Mouse (Mus musculus): ENCODE measurements at regions not wholly inside any gene's neighbourhood (a gene's known extent, or its start where the extent isn't known, plus 50 kb on each side); places are given as distances from the start of the nearest gene placed in this dataset.

DNA sequence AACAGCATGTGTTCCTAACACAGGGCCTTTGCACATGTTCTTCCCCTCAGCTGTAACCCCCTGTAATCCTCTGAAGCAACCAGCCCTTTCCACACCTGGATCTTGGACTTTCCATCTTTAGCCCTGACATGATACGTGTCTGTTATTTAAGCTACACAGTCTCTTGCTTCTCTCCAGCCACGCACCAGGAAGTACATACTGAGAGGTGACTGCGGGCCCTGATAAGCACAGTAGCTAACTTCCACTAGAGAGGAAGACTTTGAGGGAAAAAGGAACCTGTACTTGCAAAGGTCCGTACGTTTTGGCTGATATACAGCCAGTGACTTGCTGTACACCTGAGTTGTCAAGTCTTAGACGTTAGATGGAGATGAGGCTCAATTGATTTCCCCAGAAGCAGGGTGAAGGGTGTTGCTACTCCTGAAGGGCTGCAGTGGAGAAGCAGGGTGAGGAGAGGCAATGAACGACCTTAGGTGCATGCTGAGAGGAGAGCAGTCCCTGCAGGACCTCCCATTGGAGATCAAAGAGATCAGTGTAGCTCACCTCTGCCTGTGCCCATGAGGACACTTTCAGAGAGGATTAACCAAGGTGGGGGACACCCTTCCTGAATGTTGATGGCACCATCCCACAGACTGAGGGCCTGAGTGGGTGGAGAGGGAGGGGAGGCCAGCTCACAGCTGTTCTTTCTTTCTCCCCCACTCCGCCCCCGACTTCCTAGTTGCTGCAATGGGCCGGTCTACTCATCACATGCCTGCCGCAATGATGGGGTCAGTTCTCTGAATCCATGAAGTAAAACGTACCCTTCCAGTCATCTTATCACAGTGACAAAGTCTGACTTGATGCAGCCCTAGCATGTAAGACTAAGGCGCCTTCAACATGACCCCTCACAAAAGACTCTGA, 88.1 kb downstream of the Tomm20 start:
- Histone ChIP-seq H3K9me3 (ENCODE audit: control insufficient read depth, low read length) (no peaks in the 10 kb centered on the region), H3K9ac (ENCODE audit: low read length) (no peak overlapping the region), H3K27ac (ENCODE audit: low read depth, low read length) (no peak overlapping the region), H3K4me2 (ENCODE audit: low read depth) (no peak overlapping the region), H3K36me3 (ENCODE audit: control insufficient read depth, insufficient read depth, low read length) (no peaks in the 10 kb centered on the region), H3K4me3 (ENCODE audit: low read depth, low read length) (no peak overlapping the region), H3K27me3 (ENCODE audit: control insufficient read depth, insufficient read depth, low read length) (no peaks in the 10 kb centered on the region), H3K4me1 (ENCODE audit: control insufficient read depth, insufficient read depth, low read length) (no peaks in the 10 kb centered on the region)
- ATAC-seq (ENCODE audit: insufficient read depth, low FRiP score, low TSS enrichment) (no peak), DNase-seq (ENCODE audit: low spot score) (no peak)
- 79% methylated on average over 13 of the region's 13 CpGs for WGBS

DNA sequence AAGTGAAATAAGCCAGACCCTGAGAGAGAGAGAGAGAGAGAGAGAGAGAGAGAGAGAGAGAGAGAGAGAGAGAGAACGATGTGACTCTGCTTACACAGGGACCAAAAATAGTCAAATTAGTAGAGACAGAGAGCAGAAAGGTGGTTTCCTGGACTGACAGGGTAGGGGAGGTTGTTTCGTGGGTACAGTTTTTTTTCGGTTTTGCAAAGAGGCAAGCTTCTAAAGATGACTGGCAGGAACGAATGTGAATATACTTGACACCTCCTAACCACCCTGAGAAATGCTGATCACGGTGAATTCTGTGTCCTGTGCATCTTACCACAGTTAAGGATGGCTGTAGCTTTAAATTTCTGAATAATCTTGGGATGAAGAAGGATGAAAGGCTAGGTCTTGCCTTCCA, 89.7 kb downstream of the Tomm20 start:
- no peak overlapping the region for H3K4me3 ChIP-seq (ENCODE audit: low read depth, low read length)
- no peaks in the 10 kb centered on the region for H3K36me3 ChIP-seq (ENCODE audit: control insufficient read depth, insufficient read depth, low read length)
- no peak overlapping the region for H3K4me2 ChIP-seq (ENCODE audit: low read depth)
- no peak for DNase-seq (ENCODE audit: low spot score)
- no peak overlapping the region for H3K9ac ChIP-seq (ENCODE audit: low read length)
- H3K27ac ChIP-seq (ENCODE audit: low read depth, low read length), result no peak overlapping the region
- no peaks in the 10 kb centered on the region for H3K4me1 ChIP-seq (ENCODE audit: control insufficient read depth, insufficient read depth, low read length)
- H3K27me3 ChIP-seq (ENCODE audit: control insufficient read depth, insufficient read depth, low read length), result no peaks in the 10 kb centered on the region
- 93% methylated on average over 5 of the region's 5 CpGs for WGBS
- ATAC-seq (ENCODE audit: insufficient read depth, low FRiP score, low TSS enrichment), result no peak
- no peaks in the 10 kb centered on the region for H3K9me3 ChIP-seq (ENCODE audit: control insufficient read depth, low read length)

DNA sequence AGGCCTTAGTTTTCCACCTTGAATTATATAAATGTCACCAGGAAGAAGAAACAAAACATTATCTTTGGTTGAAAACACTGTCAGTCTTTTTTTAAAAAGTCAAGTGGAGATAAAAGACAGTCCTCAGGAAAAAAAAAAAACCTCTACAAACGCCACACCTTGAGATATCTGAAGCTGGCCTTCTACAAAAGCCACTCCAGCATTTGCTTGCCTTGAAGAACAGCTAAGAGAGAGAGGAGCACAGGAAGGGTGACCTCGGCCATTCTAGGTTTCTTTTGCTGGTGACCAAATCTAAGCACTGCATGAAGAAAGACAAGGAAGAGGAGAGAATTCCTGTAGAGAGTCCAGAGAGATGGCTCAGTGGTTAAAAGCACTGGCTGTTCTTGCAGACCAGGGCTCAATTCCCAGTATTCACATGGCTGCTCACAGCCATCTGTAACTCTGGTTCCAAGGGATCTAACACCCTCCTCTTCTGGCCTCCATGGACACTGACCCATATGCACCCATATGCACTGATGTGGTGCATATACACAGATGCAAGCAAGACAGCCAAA, 90.5 kb downstream of the Tomm20 start:
- DNase-seq (ENCODE audit: low spot score), result no peak
- 78% methylated on average over 2 of the region's 2 CpGs for WGBS

DNA sequence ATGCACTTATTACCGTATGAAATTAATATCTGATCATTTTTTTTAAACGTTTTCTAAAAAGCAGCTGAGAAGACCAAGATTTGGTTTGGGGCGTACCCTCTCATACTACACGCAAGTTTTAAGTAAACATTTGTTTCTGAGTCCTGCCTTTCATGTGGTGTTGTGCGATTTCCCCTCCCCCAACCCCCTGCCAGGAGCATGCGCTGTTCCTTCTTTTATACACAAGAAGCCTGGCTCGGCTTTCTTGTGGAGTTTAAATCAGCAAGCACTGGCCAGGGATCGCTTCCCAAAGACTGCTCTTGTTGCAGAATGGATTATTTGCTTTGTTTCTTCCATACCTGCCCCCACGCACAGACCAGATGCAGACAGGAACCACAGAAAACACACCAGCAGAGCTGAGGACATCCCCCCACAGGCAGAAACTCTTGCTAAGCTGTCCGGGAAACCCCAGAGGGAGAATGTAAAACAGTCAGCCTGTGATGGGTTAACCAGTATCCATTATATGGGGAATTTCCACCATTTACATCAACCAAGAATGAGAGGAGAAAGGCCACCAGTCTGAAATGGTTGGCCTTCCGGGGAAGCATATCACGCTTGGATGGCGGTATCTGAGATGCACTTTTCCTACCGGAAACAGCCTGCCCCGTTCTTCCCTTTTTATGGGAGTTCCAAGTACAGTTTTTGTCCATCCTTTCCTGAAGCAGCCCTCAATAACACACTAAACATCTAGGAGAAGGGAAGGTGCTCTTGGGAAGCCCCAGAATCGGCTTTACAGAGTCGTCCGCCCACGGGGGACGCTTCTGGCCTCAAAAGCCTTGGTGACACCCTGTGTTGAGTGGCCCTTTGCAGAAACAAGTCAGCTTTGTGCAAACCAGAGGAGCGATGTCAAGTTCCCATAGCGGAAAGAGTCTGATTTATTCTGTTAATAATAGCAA, 91.3 kb downstream of the Tomm20 start:
- DNase-seq (ENCODE audit: low spot score) (no peak), ATAC-seq (ENCODE audit: insufficient read depth, low FRiP score, low TSS enrichment) (no peak)
- WGBS, result 73% methylated on average over 22 of the region's 22 CpGs

More for the DNA sequence above, 90.5 kb downstream of the Tomm20 start:
- H3K4me1 ChIP-seq (ENCODE audit: control insufficient read depth, insufficient read depth, low read length), result no peaks in the 10 kb centered on the region
- no peaks in the 10 kb centered on the region for H3K36me3 ChIP-seq (ENCODE audit: control insufficient read depth, insufficient read depth, low read length)
- no peaks in the 10 kb centered on the region for H3K9me3 ChIP-seq (ENCODE audit: control insufficient read depth, low read length)
- no peak for ATAC-seq (ENCODE audit: insufficient read depth, low FRiP score, low TSS enrichment)
- no peak overlapping the region for H3K9ac ChIP-seq (ENCODE audit: low read length)
- H3K27me3 ChIP-seq (ENCODE audit: control insufficient read depth, insufficient read depth, low read length), result no peaks in the 10 kb centered on the region
- H3K4me2 ChIP-seq (ENCODE audit: low read depth), result no peak overlapping the region
- H3K27ac ChIP-seq (ENCODE audit: low read depth, low read length), result no peak overlapping the region
- no peak overlapping the region for H3K4me3 ChIP-seq (ENCODE audit: low read depth, low read length)

DNA sequence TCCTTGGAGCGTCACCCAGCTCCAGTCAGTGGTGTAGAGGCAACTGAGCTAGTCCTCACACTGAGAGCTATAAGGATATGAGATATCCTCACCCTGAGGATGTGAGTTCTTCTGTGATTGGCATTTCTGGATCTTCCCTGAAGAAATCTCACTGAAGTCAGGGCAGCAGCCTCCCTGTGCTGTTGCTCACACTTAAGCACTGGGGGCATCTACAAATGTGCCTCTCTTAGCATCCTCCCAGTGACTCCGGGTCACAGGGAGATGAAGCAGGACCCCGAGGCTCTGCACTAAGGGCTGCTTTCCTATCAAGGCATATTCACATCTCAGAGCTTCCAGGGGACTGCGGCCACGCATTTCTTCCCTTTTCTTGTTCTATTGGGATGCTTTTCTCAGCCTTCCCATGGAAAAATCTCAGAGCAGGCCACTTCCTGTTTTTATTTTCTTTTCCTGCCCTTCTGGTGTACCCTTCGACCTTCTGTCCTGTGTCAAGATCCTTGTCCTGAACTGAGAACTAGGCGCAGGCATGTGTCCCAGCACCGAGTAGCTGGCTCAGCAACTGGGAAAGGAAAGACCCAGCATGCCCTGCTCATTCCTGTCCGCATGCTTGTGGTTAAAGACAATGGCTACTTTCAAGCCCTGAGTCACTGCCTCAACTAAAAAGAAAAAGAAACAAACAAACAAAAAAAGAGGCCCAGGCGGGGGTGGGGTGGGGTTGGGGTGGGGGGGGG, 92.8 kb downstream of the Tomm20 start:
- Histone ChIP-seq H3K9ac (ENCODE audit: low read length) (no peak overlapping the region), H3K4me2 (ENCODE audit: low read depth) (no peak overlapping the region), H3K27me3 (ENCODE audit: control insufficient read depth, insufficient read depth, low read length) (no peaks in the 10 kb centered on the region), H3K36me3 (ENCODE audit: control insufficient read depth, insufficient read depth, low read length) (no peaks in the 10 kb centered on the region), H3K9me3 (ENCODE audit: control insufficient read depth, low read length) (no peaks in the 10 kb centered on the region), H3K4me3 (ENCODE audit: low read depth, low read length) (no peak overlapping the region), H3K27ac (ENCODE audit: low read depth, low read length) (no peak overlapping the region), H3K4me1 (ENCODE audit: control insufficient read depth, insufficient read depth, low read length) (0 out of 2 replicates have a peak, but pooled peaks cover 4% of the 10 kb centered on the region)
- 52% methylated on average over 10 of the region's 10 CpGs for WGBS
- ATAC-seq (ENCODE audit: insufficient read depth, low FRiP score, low TSS enrichment), result no peak
- DNase-seq (ENCODE audit: low spot score), result no peak

More for the DNA sequence above, 91.3 kb downstream of the Tomm20 start:
- Histone ChIP-seq H3K9me3 (ENCODE audit: control insufficient read depth, low read length) (no peaks in the 10 kb centered on the region), H3K4me1 (ENCODE audit: control insufficient read depth, insufficient read depth, low read length) (0 out of 2 replicates have a peak, but pooled peaks cover 4% of the 10 kb centered on the region), H3K4me3 (ENCODE audit: low read depth, low read length) (no peak overlapping the region), H3K27ac (ENCODE audit: low read depth, low read length) (no peak overlapping the region), H3K36me3 (ENCODE audit: control insufficient read depth, insufficient read depth, low read length) (no peaks in the 10 kb centered on the region), H3K4me2 (ENCODE audit: low read depth) (no peak overlapping the region), H3K9ac (ENCODE audit: low read length) (no peak overlapping the region), H3K27me3 (ENCODE audit: control insufficient read depth, insufficient read depth, low read length) (no peaks in the 10 kb centered on the region)

DNA sequence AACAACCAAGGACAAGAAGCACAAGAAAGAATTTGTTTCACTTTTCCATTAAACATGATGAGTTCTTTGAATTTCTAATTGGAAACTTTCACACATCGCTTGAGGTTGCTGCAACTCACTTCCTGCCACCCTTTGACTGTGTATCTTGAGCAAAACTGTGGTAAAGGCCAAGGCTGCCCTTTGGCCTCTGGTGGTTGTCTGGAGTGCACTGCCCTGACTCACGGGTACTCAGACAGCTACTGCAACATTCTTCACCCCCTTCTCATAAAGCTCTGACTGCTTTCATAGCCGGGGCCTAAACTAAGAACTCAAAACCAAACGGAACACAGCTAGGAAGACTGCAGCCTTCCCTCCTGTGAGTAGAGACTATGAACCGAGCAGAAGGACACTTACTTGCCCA, 93.5 kb downstream of the Tomm20 start:
- no peak for DNase-seq (ENCODE audit: low spot score)
- Histone ChIP-seq H3K4me2 (ENCODE audit: low read depth) (no peak overlapping the region), H3K36me3 (ENCODE audit: control insufficient read depth, insufficient read depth, low read length) (no peaks in the 10 kb centered on the region), H3K9ac (ENCODE audit: low read length) (no peak overlapping the region), H3K9me3 (ENCODE audit: control insufficient read depth, low read length) (no peaks in the 10 kb centered on the region), H3K27ac (ENCODE audit: low read depth, low read length) (0 out of 2 replicates have a peak overlapping the region, but pooled peaks have one; percentile 20), H3K4me1 (ENCODE audit: control insufficient read depth, insufficient read depth, low read length) (0 out of 2 replicates have a peak, but pooled peaks cover 4% of the 10 kb centered on the region), H3K4me3 (ENCODE audit: low read depth, low read length) (no peak overlapping the region), H3K27me3 (ENCODE audit: control insufficient read depth, insufficient read depth, low read length) (no peaks in the 10 kb centered on the region)
- 71% methylated on average over 5 of the region's 5 CpGs for WGBS
- ATAC-seq (ENCODE audit: insufficient read depth, low FRiP score, low TSS enrichment), result no peak

DNA sequence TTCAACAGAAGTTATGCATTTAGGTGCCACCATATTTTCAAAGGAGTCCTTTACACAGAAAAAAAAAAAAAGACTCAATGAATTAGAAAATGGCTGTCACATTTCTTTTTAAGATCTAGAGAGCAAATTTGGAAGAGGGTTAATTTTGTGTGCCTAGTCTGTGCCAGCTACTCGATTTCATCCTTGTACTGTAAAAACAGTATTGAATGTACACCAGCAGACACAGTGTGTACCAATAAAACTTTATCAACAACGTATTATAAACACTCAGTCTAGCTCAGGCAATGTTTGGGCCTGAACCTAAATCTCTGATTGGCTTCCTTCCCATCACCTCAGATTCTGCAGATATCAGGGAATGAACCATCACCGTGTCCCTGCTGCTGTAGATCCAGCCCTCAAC, 93.9 kb downstream of the Tomm20 start:
- Histone ChIP-seq H3K9ac (ENCODE audit: low read length) (no peak overlapping the region), H3K9me3 (ENCODE audit: control insufficient read depth, low read length) (no peaks in the 10 kb centered on the region), H3K27ac (ENCODE audit: low read depth, low read length) (no peak overlapping the region), H3K27me3 (ENCODE audit: control insufficient read depth, insufficient read depth, low read length) (no peaks in the 10 kb centered on the region), H3K36me3 (ENCODE audit: control insufficient read depth, insufficient read depth, low read length) (no peaks in the 10 kb centered on the region), H3K4me2 (ENCODE audit: low read depth) (no peak overlapping the region), H3K4me3 (ENCODE audit: low read depth, low read length) (no peak overlapping the region), H3K4me1 (ENCODE audit: control insufficient read depth, insufficient read depth, low read length) (0 out of 2 replicates have a peak, but pooled peaks cover 4% of the 10 kb centered on the region)
- 86% methylated on average over 3 of the region's 3 CpGs for WGBS
- ATAC-seq (ENCODE audit: insufficient read depth, low FRiP score, low TSS enrichment) (no peak), DNase-seq (ENCODE audit: low spot score) (no peak)

DNA sequence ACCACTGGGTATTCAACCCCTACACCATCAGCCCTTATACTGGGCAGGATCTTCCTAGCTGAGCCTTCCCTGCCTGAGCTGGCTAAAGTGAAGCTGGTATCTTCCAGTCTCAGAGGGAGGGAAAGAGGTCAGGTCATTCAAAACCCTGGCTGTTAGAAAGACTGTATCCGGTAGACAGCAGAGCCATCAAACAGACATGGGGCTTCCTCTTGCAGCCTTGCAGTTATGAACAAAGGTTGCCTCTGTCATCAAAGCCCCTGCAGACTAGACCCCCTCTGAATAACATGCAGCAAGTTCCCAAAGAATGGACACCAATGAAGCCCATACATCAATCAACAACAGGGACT, 95.5 kb downstream of the Tomm20 start:
- no peak overlapping the region for H3K4me2 ChIP-seq (ENCODE audit: low read depth)
- H3K4me1 ChIP-seq (ENCODE audit: control insufficient read depth, insufficient read depth, low read length), result 0 out of 2 replicates have a peak, but pooled peaks cover 4% of the 10 kb centered on the region
- no peak overlapping the region for H3K4me3 ChIP-seq (ENCODE audit: low read depth, low read length)
- H3K9me3 ChIP-seq (ENCODE audit: control insufficient read depth, low read length), result no peaks in the 10 kb centered on the region
- ATAC-seq (ENCODE audit: insufficient read depth, low FRiP score, low TSS enrichment), result no peak
- WGBS, result 58% methylated on average over 1 of the region's 1 CpGs
- DNase-seq (ENCODE audit: low spot score), result no peak
- H3K27me3 ChIP-seq (ENCODE audit: control insufficient read depth, insufficient read depth, low read length), result no peaks in the 10 kb centered on the region
- no peak overlapping the region for H3K9ac ChIP-seq (ENCODE audit: low read length)
- peak overlapping the region; percentile 47 for H3K27ac ChIP-seq (ENCODE audit: low read depth, low read length)
- no peaks in the 10 kb centered on the region for H3K36me3 ChIP-seq (ENCODE audit: control insufficient read depth, insufficient read depth, low read length)

Data from neural tube, embryonic 11.5 days (tissue).